ENCODE assay signal across 9 mouse cellular contexts in genomic region chr5:124908860-124909259, GRCm38 (mm10). TPM values are rescaled to one million over a fixed set of nuclear protein-coding genes. Genes with fewer than 3 reads are reported as not detected.
A peak's percentile ranks its signal among the peaks of the same experiment; 100 is the strongest.
DNase-seq lines count a peak whose midpoint lies in the region; ATAC-seq and TF ChIP-seq lines count a peak whose summit lies in the region.
"Had no signal": no experiment of that assay in that cellular context is flagged by ENCODE, and none has a peak within 500 bp of the region (broad histone marks: within the 10 kb centered on the region; RNA-seq: fewer than 3 reads in every experiment).

No protein-coding gene starts in this region.

- no peak overlapping the region for H3K4me3 ChIP-seq in G1E (ENCODE audit: low read depth, low read length)
- no peak overlapping the region for H3K4me3 ChIP-seq in forebrain, embryonic 15.5 days
- no peak overlapping the region for H3K4me3 ChIP-seq in lung, embryonic 15.5 days
- H3K4me3 ChIP-seq: heart, embryonic 13.5 days had no signal

- no peak overlapping the region for H3K27ac ChIP-seq in forebrain, embryonic 15.5 days (replicated peaks)
- H3K27ac ChIP-seq in lung, embryonic 15.5 days: no peak overlapping the region
- H3K27ac ChIP-seq: heart, embryonic 13.5 days had no signal

- H3K9me3 ChIP-seq in G1E (replicated peaks): 0 out of 2 replicates have a peak, but pooled peaks cover 2% of the 10 kb centered on the region
- H3K9me3 ChIP-seq in forebrain, embryonic 15.5 days: no peaks in the 10 kb centered on the region
- H3K9me3 ChIP-seq in lung, embryonic 15.5 days: no peaks in the 10 kb centered on the region
- H3K9me3 ChIP-seq: heart, embryonic 13.5 days had no signal

- no peak for ATAC-seq in G1E (ENCODE audit: extremely low read depth, insufficient number of reproducible peaks, low FRiP score, poor library complexity, severe bottlenecking)
- ATAC-seq in cerebellum, adult (ENCODE audit: insufficient number of reproducible peaks, low FRiP score, low TSS enrichment): peak; percentile 36; the same call in 1 of the 2 replicates
- peak; percentile 88 for ATAC-seq in forebrain, embryonic 15.5 days (replicated peaks)
- ATAC-seq in lung, embryonic 15.5 days (ENCODE audit: borderline replicate concordance, extremely low read depth, low FRiP score, low TSS enrichment): 0 out of 2 replicates have a peak, but pooled peaks have one; percentile 61

- intact Hi-C loops in heart, postnatal 36 days (cut with DNase I): loop anchor here (1.0 to 2.0 kb wide), 3 partner anchors 105 to 361 kb away; no protein-coding TSS in a partner anchor

- 29% methylated on average over 5 of the region's 5 CpGs for WGBS in forebrain, embryonic 15.5 days
- WGBS in lung, embryonic 15.5 days: 17% methylated on average over 5 of the region's 5 CpGs

- H3K4me1 ChIP-seq in G1E (ENCODE audit: insufficient read depth, low read depth, low read length): no peaks in the 10 kb centered on the region
- H3K4me1 ChIP-seq in forebrain, embryonic 15.5 days: peaks cover 14% of the 10 kb centered on the region
- H3K4me1 ChIP-seq in lung, embryonic 15.5 days: 0 out of 2 replicates have a peak, but pooled peaks cover 7% of the 10 kb centered on the region

- H3K4me2 ChIP-seq in forebrain, embryonic 15.5 days (replicated peaks): no peak overlapping the region
- H3K4me2 ChIP-seq in lung, embryonic 15.5 days: no peak overlapping the region
- H3K4me2 ChIP-seq: heart, embryonic 13.5 days had no signal

- DNase-seq in G1E (ENCODE audit: low spot score): peak; percentile 6
- DNase-seq in heart, postnatal 36 days: peak; percentile 76 to 79
- DNase-seq in layer of hippocampus, adult 18-20 months (ENCODE audit: low spot score in 2 of 2): peak; percentile 60 to 88
- DNase-seq in retina, adult 2 months (ENCODE audit: low read depth, low spot score): peak; percentile 39
- peak; percentile 87 for DNase-seq in thymus, postnatal 14 days

- H3K36me3 ChIP-seq in G1E (replicated peaks): no peaks in the 10 kb centered on the region
- H3K36me3 ChIP-seq in forebrain, embryonic 15.5 days: no peaks in the 10 kb centered on the region
- no peaks in the 10 kb centered on the region for H3K36me3 ChIP-seq in lung, embryonic 15.5 days
- H3K36me3 ChIP-seq: heart, embryonic 13.5 days had no signal

- no peaks in the 10 kb centered on the region; the same call in 1 of the 2 replicates for H3K27me3 ChIP-seq in G1E (ENCODE audit: insufficient read depth, low read length)
- H3K27me3 ChIP-seq in forebrain, embryonic 15.5 days: no peaks in the 10 kb centered on the region
- H3K27me3 ChIP-seq in lung, embryonic 15.5 days: 0 out of 2 replicates have a peak, but pooled peaks cover 4% of the 10 kb centered on the region

- H3K9ac ChIP-seq in forebrain, embryonic 15.5 days (replicated peaks): no peak overlapping the region
- no peak overlapping the region for H3K9ac ChIP-seq in lung, embryonic 15.5 days
- H3K9ac ChIP-seq: heart, embryonic 13.5 days had no signal

- peak; percentile 41; the same call in 1 of the 2 replicates for TF ChIP-seq CTCF in G1E (IDR thresholded peaks at IDR 0.05; ENCODE audit: low read depth, low read length)

RNA-seq across cellular contexts. Expression of gene Zfp664, which starts 46.4 kb away (rescaled TPM):
- 38.8 and 41.7 TPM in 2 replicates for total RNA-seq in G1E (2014; fragmentation: Nextera tagmentation)
- 29.7 and 32.0 TPM in 2 replicates for total RNA-seq in G1E (2017)
- polyA plus RNA-seq in G1E (2012): 45.7 and 55.0 TPM in 2 replicates
- polyA plus RNA-seq in forebrain, embryonic 15.5 days (2015; fragmentation: Nextera tagmentation; extraction: Ambion mirVana): 122 and 129 TPM in 2 replicates
- total RNA-seq in heart, postnatal 36 days (2021): 10 to 100 TPM; 39.7 to 43.4 TPM
- total RNA-seq in layer of hippocampus, adult 18-20 months (2021): 10 to 100 TPM; 68.8 to 69.3 TPM
- polyA plus RNA-seq in lung, embryonic 15.5 days (2015; fragmentation: Nextera tagmentation; extraction: Ambion mirVana): 94.7 and 106 TPM in 2 replicates

RNA-seq across cellular contexts. Expression of gene Ccdc92, which starts 46.6 kb away (rescaled TPM):
- total RNA-seq in G1E (2014; fragmentation: Nextera tagmentation) (1.1 TPM in 1 of 2 replicates, not detected in the other), G1E (2017) (0.93 and 1.5 TPM in 2 replicates)
- 1.2 and 1.5 TPM in 2 replicates for polyA plus RNA-seq in G1E (2012)
- 31.3 and 33.3 TPM in 2 replicates for polyA plus RNA-seq in forebrain, embryonic 15.5 days (2015; fragmentation: Nextera tagmentation; extraction: Ambion mirVana)
- total RNA-seq in heart, postnatal 36 days (2021): 1 to 10 TPM in 1 of 2 experiments, under 1 TPM in 1; 0.73 to 1.2 TPM
- 10 to 100 TPM; 84.6 to 90.7 TPM for total RNA-seq in layer of hippocampus, adult 18-20 months (2021)
- polyA plus RNA-seq in lung, embryonic 15.5 days (2015; fragmentation: Nextera tagmentation; extraction: Ambion mirVana): 9.5 and 10.4 TPM in 2 replicates

Comparison
In these comparisons a context has a peak if more than half of its experiments do, and no peak if none do; other contexts are left out.
1. DNase-seq: peak in every context shown above with its lines; median percentile 87 in thymus, postnatal 14 days; 78 in heart, postnatal 36 days; 74 in layer of hippocampus, adult 18-20 months; 39 in retina, adult 2 months; 6 in G1E.
2. RNA of gene Ccdc92, which starts 46.6 kb away (total RNA-seq): 84.6 to 90.7 TPM in layer of hippocampus, adult 18-20 months; 0.93 to 1.5 TPM in G1E and 0.73 to 1.2 TPM in heart, postnatal 36 days; every median in the first group is over 10 times any median in the second.